Mouse (Mus musculus): ENCODE measurements at regions not wholly inside any gene's neighbourhood (a gene's known extent, or its start where the extent isn't known, plus 50 kb on each side); places are given as distances from the start of the nearest gene placed in this dataset.
A peak's percentile ranks its signal among the peaks of the same experiment; 100 is the strongest.

DNA sequence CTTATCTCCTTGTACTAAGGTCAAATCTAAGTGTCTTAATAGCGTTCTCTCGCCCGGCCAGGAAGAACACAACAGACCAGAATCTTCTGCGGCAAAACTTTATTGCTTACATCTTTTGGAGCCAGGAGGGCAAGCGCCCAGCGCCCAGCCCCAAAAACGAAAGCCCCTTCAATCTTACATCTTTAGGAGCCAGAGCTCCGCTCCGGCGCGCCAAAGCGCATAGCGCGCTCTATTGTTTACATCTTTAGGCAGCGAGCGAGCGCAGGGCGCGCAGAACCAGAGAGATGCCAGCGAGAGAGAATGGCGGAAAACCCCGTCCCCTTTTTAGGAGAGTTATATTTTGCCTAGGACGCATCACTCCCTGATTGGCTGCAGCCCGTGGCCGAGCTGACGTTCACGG lies 373.2 kb upstream of the Gm21477 start:
- peak in 1 of 2 experiments; percentile 0 for DNase-seq

Measured in cerebellum, adult 18-20 months (tissue).